Mouse (Mus musculus): Measurements from ENCODE around the gene Rfxap. TPM values are rescaled to one million over a fixed set of nuclear protein-coding genes. Genes with fewer than 3 reads are reported as not detected.
A peak's percentile ranks its signal among the peaks of the same experiment; 100 is the strongest.
"Not testable (repeated sequence)": the region's sequence is repeated elsewhere in the genome, so short reads cannot be mapped to it uniquely, and the experiment has no call there.

Gene Rfxap
- polyA plus RNA-seq, 1 experiment from 2014 or later = 33.4 TPM

- Histone ChIP-seq H3K9me3 (ENCODE audit: control insufficient read depth, low read depth, low read length) (no peaks in the 10 kb centered on the region), H3K4me1 (ENCODE audit: control insufficient read depth, insufficient read depth, low read length) (0 out of 2 replicates have a peak, but pooled peaks cover 6% of the 10 kb centered on the region), H3K36me3 (ENCODE audit: control insufficient read depth, insufficient read depth, low read length) (no peaks in the 10 kb centered on the region), H3K27me3 (ENCODE audit: control insufficient read depth, insufficient read depth, low read length) (no peaks in the 10 kb centered on the region), H3K4me3 (ENCODE audit: low read depth, low read length) (no peak overlapping the region), H3K4me2 (replicated peaks; ENCODE audit: low read depth, low read length) (no peak overlapping the region), H3K9ac (replicated peaks; ENCODE audit: low read depth, low read length) (no peak overlapping the region), H3K27ac (ENCODE audit: low read length) (no peak overlapping the region)
- no peak for ATAC-seq (ENCODE audit: insufficient number of reproducible peaks, insufficient read depth, low FRiP score, low read depth)
- WGBS = 71% methylated on average over 7 of the region's 7 CpGs
Observed at GRCm38 (mm10) chr3:54775989-54776631, 31.5 kb downstream of the Rfxap start.

- Histone ChIP-seq H3K27me3 (ENCODE audit: control insufficient read depth, insufficient read depth, low read length) (no peaks in the 10 kb centered on the region), H3K9me3 (ENCODE audit: control insufficient read depth, low read depth, low read length) (no peaks in the 10 kb centered on the region), H3K4me3 (ENCODE audit: low read depth, low read length) (no peak overlapping the region), H3K9ac (replicated peaks; ENCODE audit: low read depth, low read length) (no peak overlapping the region), H3K4me1 (ENCODE audit: control insufficient read depth, insufficient read depth, low read length) (peaks cover 6% of the 10 kb centered on the region; the same call in 1 of the 2 replicates), H3K27ac (ENCODE audit: low read length) (no peak overlapping the region), H3K36me3 (ENCODE audit: control insufficient read depth, insufficient read depth, low read length) (no peaks in the 10 kb centered on the region), H3K4me2 (replicated peaks; ENCODE audit: low read depth, low read length) (no peak overlapping the region)
- 86% methylated on average over 6 of the region's 6 CpGs for WGBS
- no peak for ATAC-seq (ENCODE audit: insufficient number of reproducible peaks, insufficient read depth, low FRiP score, low read depth)
Observed at GRCm38 (mm10) chr3:54773613-54774012, 34.0 kb downstream of the Rfxap start.

GRCm38 (mm10) chr3:54769349-54770275, 38.0 kb downstream of the Rfxap start:
- Histone ChIP-seq H3K27ac (ENCODE audit: low read length) (no peak overlapping the region; the same call in 1 of the 2 replicates), H3K4me3 (ENCODE audit: low read depth, low read length) (no peak overlapping the region), H3K27me3 (ENCODE audit: control insufficient read depth, insufficient read depth, low read length) (no peaks in the 10 kb centered on the region), H3K9ac (replicated peaks; ENCODE audit: low read depth, low read length) (no peak overlapping the region), H3K4me2 (replicated peaks; ENCODE audit: low read depth, low read length) (no peak overlapping the region), H3K9me3 (ENCODE audit: control insufficient read depth, low read depth, low read length) (no peaks in the 10 kb centered on the region), H3K4me1 (ENCODE audit: control insufficient read depth, insufficient read depth, low read length) (no peaks in the 10 kb centered on the region; the same call in 1 of the 2 replicates), H3K36me3 (ENCODE audit: control insufficient read depth, insufficient read depth, low read length) (no peaks in the 10 kb centered on the region)
- WGBS = 60% methylated on average over 17 of the region's 17 CpGs
- ATAC-seq (ENCODE audit: insufficient number of reproducible peaks, insufficient read depth, low FRiP score, low read depth) = no peak

- Histone ChIP-seq H3K9me3 (ENCODE audit: control insufficient read depth, low read depth, low read length) (no peaks in the 10 kb centered on the region), H3K36me3 (ENCODE audit: control insufficient read depth, insufficient read depth, low read length) (no peaks in the 10 kb centered on the region), H3K27ac (ENCODE audit: low read length) (no peak overlapping the region), H3K27me3 (ENCODE audit: control insufficient read depth, insufficient read depth, low read length) (no peaks in the 10 kb centered on the region), H3K9ac (replicated peaks; ENCODE audit: low read depth, low read length) (no peak overlapping the region), H3K4me3 (ENCODE audit: low read depth, low read length) (no peak overlapping the region), H3K4me1 (ENCODE audit: control insufficient read depth, insufficient read depth, low read length) (no peaks in the 10 kb centered on the region; the same call in 1 of the 2 replicates), H3K4me2 (replicated peaks; ENCODE audit: low read depth, low read length) (no peak overlapping the region)
- no peak for ATAC-seq (ENCODE audit: insufficient number of reproducible peaks, insufficient read depth, low FRiP score, low read depth)
- 85% methylated on average over 8 of the region's 8 CpGs for WGBS
Observed at GRCm38 (mm10) chr3:54768592-54768991, 39.0 kb downstream of the Rfxap start.

- 0 out of 2 replicates have a peak overlapping the region, but pooled peaks have one; percentile 2 for H3K4me2 ChIP-seq (replicated peaks; ENCODE audit: low read depth, low read length)
- no peak overlapping the region for H3K9ac ChIP-seq (replicated peaks; ENCODE audit: low read depth, low read length)
- no peak overlapping the region for H3K4me3 ChIP-seq (ENCODE audit: low read depth, low read length)
- no peaks in the 10 kb centered on the region for H3K36me3 ChIP-seq (ENCODE audit: control insufficient read depth, insufficient read depth, low read length)
- no peaks in the 10 kb centered on the region for H3K27me3 ChIP-seq (ENCODE audit: control insufficient read depth, insufficient read depth, low read length)
- H3K4me1 ChIP-seq (ENCODE audit: control insufficient read depth, insufficient read depth, low read length) = no peaks in the 10 kb centered on the region; the same call in 1 of the 2 replicates
- 54% methylated on average over 5 of the region's 5 CpGs for WGBS
- peak overlapping the region; percentile 76; the same call in 1 of the 2 replicates for H3K27ac ChIP-seq (ENCODE audit: low read length)
- no peak for ATAC-seq (ENCODE audit: insufficient number of reproducible peaks, insufficient read depth, low FRiP score, low read depth)
- no peaks in the 10 kb centered on the region for H3K9me3 ChIP-seq (ENCODE audit: control insufficient read depth, low read depth, low read length)
Observed at GRCm38 (mm10) chr3:54766811-54767210, 40.8 kb downstream of the Rfxap start.

GRCm38 (mm10) chr3:54766034-54766433, 41.6 kb downstream of the Rfxap start:
- Histone ChIP-seq H3K4me1 (ENCODE audit: control insufficient read depth, insufficient read depth, low read length) (no peaks in the 10 kb centered on the region; the same call in 1 of the 2 replicates), H3K4me2 (replicated peaks; ENCODE audit: low read depth, low read length) (0 out of 2 replicates have a peak overlapping the region, but pooled peaks have one; percentile 2), H3K27me3 (ENCODE audit: control insufficient read depth, insufficient read depth, low read length) (no peaks in the 10 kb centered on the region), H3K27ac (ENCODE audit: low read length) (peak overlapping the region; percentile 76; the same call in 1 of the 2 replicates), H3K4me3 (ENCODE audit: low read depth, low read length) (no peak overlapping the region), H3K9me3 (ENCODE audit: control insufficient read depth, low read depth, low read length) (no peaks in the 10 kb centered on the region), H3K36me3 (ENCODE audit: control insufficient read depth, insufficient read depth, low read length) (no peaks in the 10 kb centered on the region), H3K9ac (replicated peaks; ENCODE audit: low read depth, low read length) (no peak overlapping the region)
- 42% methylated on average over 14 of the region's 14 CpGs for WGBS
- peak; percentile 31; the same call in 1 of the 2 replicates for ATAC-seq (ENCODE audit: insufficient number of reproducible peaks, insufficient read depth, low FRiP score, low read depth)

GRCm38 (mm10) chr3:54765521-54765920, 42.1 kb downstream of the Rfxap start:
- H3K4me3 ChIP-seq (ENCODE audit: low read depth, low read length); ATAC-seq (ENCODE audit: insufficient number of reproducible peaks, insufficient read depth, low FRiP score, low read depth); H3K36me3 ChIP-seq (ENCODE audit: control insufficient read depth, insufficient read depth, low read length); H3K9me3 ChIP-seq (ENCODE audit: control insufficient read depth, low read depth, low read length); H3K9ac ChIP-seq (replicated peaks; ENCODE audit: low read depth, low read length); H3K27me3 ChIP-seq (ENCODE audit: control insufficient read depth, insufficient read depth, low read length); H3K4me2 ChIP-seq (replicated peaks; ENCODE audit: low read depth, low read length); H3K4me1 ChIP-seq (ENCODE audit: control insufficient read depth, insufficient read depth, low read length): not testable (repeated sequence)
- H3K27ac ChIP-seq (ENCODE audit: low read length) = peak overlapping the region; percentile 76; the same call in 1 of the 2 replicates
- 85% methylated on average over 6 of the region's 6 CpGs for WGBS

GRCm38 (mm10) chr3:54764418-54764817, 43.2 kb downstream of the Rfxap start:
- WGBS = 69% methylated on average over 18 of the region's 18 CpGs

More at GRCm38 (mm10) chr3:54764418-54764817, 43.2 kb downstream of the Rfxap start:
- no peak for ATAC-seq (ENCODE audit: insufficient number of reproducible peaks, insufficient read depth, low FRiP score, low read depth)
- Histone ChIP-seq H3K36me3 (ENCODE audit: control insufficient read depth, insufficient read depth, low read length) (no peaks in the 10 kb centered on the region), H3K9me3 (ENCODE audit: control insufficient read depth, low read depth, low read length) (no peaks in the 10 kb centered on the region), H3K4me1 (ENCODE audit: control insufficient read depth, insufficient read depth, low read length) (no peaks in the 10 kb centered on the region; the same call in 1 of the 2 replicates), H3K27me3 (ENCODE audit: control insufficient read depth, insufficient read depth, low read length) (no peaks in the 10 kb centered on the region), H3K4me3 (ENCODE audit: low read depth, low read length) (no peak overlapping the region), H3K9ac (replicated peaks; ENCODE audit: low read depth, low read length) (no peak overlapping the region), H3K27ac (ENCODE audit: low read length) (no peak overlapping the region), H3K4me2 (replicated peaks; ENCODE audit: low read depth, low read length) (peak overlapping the region; percentile 18; the same call in 1 of the 2 replicates)

Data from stomach, embryonic 14.5 days (tissue).